ENCODE assay signal across 11 mouse cellular contexts in genomic region chrX:11855910-11856309, GRCm38 (mm10).
"Had no signal": no experiment of that assay in that cellular context is flagged by ENCODE, and none has a peak within 500 bp of the region (broad histone marks: within the 10 kb centered on the region; RNA-seq: fewer than 3 reads in every experiment).

No protein-coding gene starts in this region.

- ATAC-seq: intestine, embryonic 16.5 days had no signal

- H3K36me3 ChIP-seq: limb, embryonic 13.5 days; midbrain, embryonic 10.5 days; neural tube, embryonic 12.5 days had no signal

- H3K9me3 ChIP-seq: limb, embryonic 13.5 days; midbrain, embryonic 10.5 days; neural tube, embryonic 12.5 days had no signal

- H3K4me3 ChIP-seq: limb, embryonic 13.5 days; midbrain, embryonic 10.5 days; neural tube, embryonic 12.5 days had no signal

- H3K9ac ChIP-seq: limb, embryonic 13.5 days; liver, embryonic 14.5 days; neural tube, embryonic 12.5 days had no signal

- H3K4me2 ChIP-seq: limb, embryonic 13.5 days; neural tube, embryonic 12.5 days had no signal

- H3K27ac ChIP-seq: limb, embryonic 13.5 days; liver, embryonic 14.5 days; midbrain, embryonic 10.5 days; neural tube, embryonic 12.5 days had no signal

- H3K4me1 ChIP-seq: limb, embryonic 13.5 days had no signal

- DNase-seq: kidney, adult 2 months; layer of hippocampus, adult 9-11 months; layer of hippocampus, postnatal 36 days; midbrain, embryonic 14.5 days; right cerebral cortex, postnatal 25 days; thymus, postnatal 36 days had no signal
